ENCODE assay signal across 9 mouse cellular contexts in the genomic region with DNA sequence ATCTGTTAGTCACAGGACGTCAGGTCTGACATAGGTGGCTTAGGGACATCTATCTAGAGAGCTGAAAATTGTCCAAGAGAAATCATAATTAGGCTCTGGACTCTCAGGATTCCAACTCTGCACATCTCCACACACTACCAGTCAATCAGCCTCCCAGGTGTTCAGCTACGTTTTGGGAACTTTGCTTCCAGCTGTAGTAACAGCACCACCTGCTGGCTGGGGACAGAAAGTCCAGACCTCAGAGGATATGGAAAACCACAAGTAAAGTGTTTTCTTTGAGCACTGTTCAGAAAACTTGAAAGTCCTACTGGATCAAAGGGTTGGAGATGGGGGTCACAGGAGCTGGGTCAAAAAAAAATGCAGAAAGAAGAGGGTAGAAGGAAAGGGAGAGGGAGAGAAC. TPM values are rescaled to one million over a fixed set of nuclear protein-coding genes. Genes with fewer than 3 reads are reported as not detected.
DNase-seq lines count a peak whose midpoint lies in the region; ATAC-seq and TF ChIP-seq lines count a peak whose summit lies in the region.
"Had no signal": no experiment of that assay in that cellular context is flagged by ENCODE, and none has a peak within 500 bp of the region (broad histone marks: within the 10 kb centered on the region; RNA-seq: fewer than 3 reads in every experiment).

No protein-coding gene starts in this region.

- intact Hi-C loops in left cerebral cortex, adult 2 months (cut with DNase I): loop anchor here (1.0 to 5.0 kb wide), 2 partner anchors 67 to 1126 kb away; no protein-coding TSS in a partner anchor

- no peak overlapping the region for H3K9ac ChIP-seq in embryonic facial prominence, embryonic 14.5 days (ENCODE audit: low read depth, low read length)
- no peak overlapping the region for H3K9ac ChIP-seq in liver, postnatal 0 days (replicated peaks)

- TF ChIP-seq EP300 in liver, postnatal 0 days (IDR thresholded peaks at IDR 0.05; ENCODE audit: low read depth): no peak

- TF ChIP-seq CTCF in left cerebral cortex, adult 2 months (IDR thresholded peaks at IDR 0.05): peak; percentile 75
- TF ChIP-seq CTCF in liver, postnatal 0 days (IDR thresholded peaks at IDR 0.05; ENCODE audit: low read depth): peak; percentile 71

- no peaks in the 10 kb centered on the region for H3K4me1 ChIP-seq in embryonic facial prominence, embryonic 14.5 days (ENCODE audit: control insufficient read depth, insufficient read depth, low read length)
- H3K4me1 ChIP-seq in liver, postnatal 0 days (ENCODE audit: insufficient read depth): no peaks in the 10 kb centered on the region

- H3K27me3 ChIP-seq in embryonic facial prominence, embryonic 14.5 days (replicated peaks; ENCODE audit: control insufficient read depth, insufficient read depth, low read length): no peaks in the 10 kb centered on the region
- H3K27me3 ChIP-seq in liver, postnatal 0 days (ENCODE audit: insufficient read depth, low read length): no peaks in the 10 kb centered on the region

- H3K27ac ChIP-seq in left cerebral cortex, adult 2 months: no peak overlapping the region
- no peak overlapping the region for H3K27ac ChIP-seq in embryonic facial prominence, embryonic 14.5 days (replicated peaks; ENCODE audit: low read depth, low read length)
- H3K27ac ChIP-seq in liver, postnatal 0 days (ENCODE audit: low read depth): no peak overlapping the region
- H3K27ac ChIP-seq: macrophage had no signal

- no peak overlapping the region for H3K4me2 ChIP-seq in embryonic facial prominence, embryonic 14.5 days (ENCODE audit: low read depth, low read length)
- H3K4me2 ChIP-seq in liver, postnatal 0 days (ENCODE audit: low read depth, low read length): no peak overlapping the region

- WGBS in embryonic facial prominence, embryonic 14.5 days: 19% methylated on average over 2 of the region's 2 CpGs
- WGBS in liver, postnatal 0 days (ENCODE audit: insufficient replicate concordance): 21% methylated on average over 2 of the region's 2 CpGs

- H3K36me3 ChIP-seq in embryonic facial prominence, embryonic 14.5 days (ENCODE audit: control insufficient read depth, insufficient read depth, low read length): no peaks in the 10 kb centered on the region
- no peaks in the 10 kb centered on the region for H3K36me3 ChIP-seq in liver, postnatal 0 days (replicated peaks; ENCODE audit: insufficient read depth, low read length)

- no peak for ATAC-seq in embryonic facial prominence, embryonic 14.5 days (ENCODE audit: low read depth)
- no peak for ATAC-seq in liver, postnatal 0 days

- H3K9me3 ChIP-seq in embryonic facial prominence, embryonic 14.5 days (ENCODE audit: control insufficient read depth, low read length): no peaks in the 10 kb centered on the region
- H3K9me3 ChIP-seq in liver, postnatal 0 days (ENCODE audit: low read length): no peaks in the 10 kb centered on the region

- peak; percentile 16 to 66 for DNase-seq in adrenal gland, adult (ENCODE audit: inconsistent age in 2 of 2, low spot score in 1 of 2)
- no peak for DNase-seq in adrenal gland, adult 8-10 months
- DNase-seq in left cerebral cortex, adult 2 months (ENCODE audit: extremely low spot score in 1 of 2, low spot score in 2 of 2): peak; percentile 23 to 45
- no peak for DNase-seq in left cerebral cortex, adult 9 months (ENCODE audit: low spot score in 2 of 2)
- DNase-seq in R1 (ENCODE audit: low read depth, low spot score): peak; percentile 51
- peak; percentile 41 for DNase-seq in embryonic facial prominence, embryonic 14.5 days (ENCODE audit: low spot score)
- DNase-seq in liver, postnatal 0 days: peak; percentile 31
- DNase-seq in spleen, postnatal 4 days (ENCODE audit: low spot score in 2 of 2): peak; percentile 15 to 67

- H3K4me3 ChIP-seq in left cerebral cortex, adult 2 months: no peak overlapping the region
- H3K4me3 ChIP-seq in embryonic facial prominence, embryonic 14.5 days (ENCODE audit: low read depth, low read length): no peak overlapping the region
- no peak overlapping the region for H3K4me3 ChIP-seq in liver, postnatal 0 days (ENCODE audit: low read depth, low read length)

RNA-seq across cellular contexts. Expression of a gene that starts 12.5 kb away (rescaled TPM):
- total RNA-seq in adrenal gland, adult 8-10 months (2022): 10 to 100 TPM; 13.2 to 16.5 (median 15.5) TPM
- total RNA-seq in left cerebral cortex, adult 2 months (2021): 10 to 100 TPM; 10.5 to 11.7 TPM
- polyA plus RNA-seq in embryonic facial prominence, embryonic 14.5 days (2014; fragmentation: Nextera tagmentation; extraction: Ambion mirVana): 12.2 and 13.4 TPM in 2 replicates
- 1.4 and 2.0 TPM in 2 replicates for polyA plus RNA-seq in liver, postnatal 0 days (2015; fragmentation: Nextera tagmentation; extraction: Ambion mirVana)

RNA-seq across cellular contexts. Expression of a gene that starts 44.8 kb away (rescaled TPM):
- not detected for total RNA-seq in adrenal gland, adult 8-10 months (2022)
- total RNA-seq in left cerebral cortex, adult 2 months (2021): not detected
- polyA plus RNA-seq in embryonic facial prominence, embryonic 14.5 days (2014; fragmentation: Nextera tagmentation; extraction: Ambion mirVana): not detected in 2 replicates
- not detected in 2 replicates for polyA plus RNA-seq in liver, postnatal 0 days (2015; fragmentation: Nextera tagmentation; extraction: Ambion mirVana)
- polyA plus RNA-seq: macrophage had no signal

RNA-seq across cellular contexts. Expression of a gene that starts 56.0 kb away (rescaled TPM):
- total RNA-seq in adrenal gland, adult 8-10 months (2022): not detected
- not detected for total RNA-seq in left cerebral cortex, adult 2 months (2021)
- not detected in 2 replicates for polyA plus RNA-seq in embryonic facial prominence, embryonic 14.5 days (2014; fragmentation: Nextera tagmentation; extraction: Ambion mirVana)
- not detected in 2 replicates for polyA plus RNA-seq in liver, postnatal 0 days (2015; fragmentation: Nextera tagmentation; extraction: Ambion mirVana)
- polyA plus RNA-seq: macrophage had no signal

Comparison
In these comparisons a context has a peak if more than half of its experiments do, and no peak if none do; other contexts are left out.
1. DNase-seq: peak in adrenal gland, adult (2 of 2), left cerebral cortex, adult 2 months (2 of 2), R1 (single experiment), embryonic facial prominence, embryonic 14.5 days (single experiment), liver, postnatal 0 days (single experiment) and spleen, postnatal 4 days (2 of 2); none in adrenal gland, adult 8-10 months (single experiment) and left cerebral cortex, adult 9 months (0 of 2).